Mouse (Mus musculus) lung, postnatal 0 days (tissue): ENCODE data around the gene Tubb4b. TPM values are rescaled to one million over a fixed set of nuclear protein-coding genes. Genes with fewer than 3 reads are reported as not detected.
A peak's percentile ranks its signal among the peaks of the same experiment; 100 is the strongest.

Experiments
- ATAC-seq: fragments of 200-750 bp; cut with Nextera tagmentation; 2 replicates; pipeline ENCODE4 v1.8.0; 2017; ENCODE audit warnings: moderate library complexity
- DNase-seq: peaks from one replicate; pipeline ENCODE4 v3.0.0-alpha.2; 2016; ENCODE audit warnings: low spot score
- H3K27ac ChIP-seq: fragments of 300-500 bp; sonication (generic); 2 replicates; pipeline ENCODE4 v1.5.1; 2014; ENCODE audit warnings: antibody characterized with exemption, mild to moderate bottlenecking, low read length, mixed read lengths
- H3K27me3 ChIP-seq: fragments of 300-500 bp; sonication (generic); replicated peaks from 2 replicates; pipeline ENCODE4 v1.6.1; 2014; ENCODE audit warnings: low read length, mixed read lengths; ENCODE audit not compliant: insufficient read depth
- H3K36me3 ChIP-seq: fragments of 300-500 bp; sonication (generic); 2 replicates; pipeline ENCODE4 v1.6.1; 2014; ENCODE audit warnings: low read length, mixed read lengths; ENCODE audit not compliant: insufficient read depth
- H3K4me1 ChIP-seq: fragments of 300-500 bp; sonication (generic); 2 replicates; pipeline ENCODE4 v1.6.1; 2014; ENCODE audit warnings: antibody characterized with exemption, low read depth, low read length, mixed read lengths; ENCODE audit not compliant: insufficient read depth
- H3K4me2 ChIP-seq: fragments of 300-500 bp; sonication (generic); replicated peaks from 2 replicates; pipeline ENCODE4 v1.6.1; 2014; ENCODE audit warnings: low read depth, mild to moderate bottlenecking, low read length, moderate library complexity, mixed read lengths
- H3K4me3 ChIP-seq: fragments of 300-500 bp; sonication (generic); 2 replicates; pipeline ENCODE4 v1.5.1; 2014; ENCODE audit warnings: low read depth, low read length
- H3K9ac ChIP-seq: fragments of 300-500 bp; sonication (generic); replicated peaks from 2 replicates; pipeline ENCODE4 v1.6.1; 2014; ENCODE audit warnings: low read depth, mild to moderate bottlenecking
- H3K9me3 ChIP-seq: fragments of 300-500 bp; sonication (generic); 2 replicates; pipeline ENCODE4 v1.6.1; 2016; ENCODE audit warnings: low read length, mixed read lengths
- CTCF ChIP-seq: IDR thresholded peaks from 2 replicates; pipeline ENCODE4 v1.5.1; 2016; ENCODE audit warnings: antibody characterized with exemption, mild to moderate bottlenecking
- EP300 ChIP-seq: IDR thresholded peaks from 2 replicates; pipeline ENCODE4 v1.6.1; 2016; ENCODE audit warnings: antibody characterized with exemption, mild to moderate bottlenecking, control low read depth
- WGBS: fragments of 180-500 bp; shearing (Covaris S2); extraction: QIAGEN DNeasy Blood & Tissue Kit; methylation state at CpG from one replicate; pipeline ENCODE4 v1.1.7; 2014; 5-methylcytosine and 5-hydroxymethylcytosine counted together
- polyA plus RNA-seq: library from polyadenylated mRNA; unstranded; fragments of >200 nt; fragmentation: Nextera tagmentation; extraction: Ambion mirVana; gene quantifications from 2 replicates; pipeline ENCODE4 v1.2.1, GENCODE M21; 2015

The Tubb4b gene
- polyA plus RNA-seq, 1 experiment from 2014 or later: 344 TPM

- no peak overlapping the region for H3K27ac ChIP-seq
- 61% methylated on average over 21 of the region's 23 CpGs for WGBS
- TF ChIP-seq EP300: no peak
- no peak for TF ChIP-seq CTCF
Observed at GRCm38 (mm10) chr2:25213266-25213865, 11.1 kb downstream of the Tubb4b start.

DNA sequence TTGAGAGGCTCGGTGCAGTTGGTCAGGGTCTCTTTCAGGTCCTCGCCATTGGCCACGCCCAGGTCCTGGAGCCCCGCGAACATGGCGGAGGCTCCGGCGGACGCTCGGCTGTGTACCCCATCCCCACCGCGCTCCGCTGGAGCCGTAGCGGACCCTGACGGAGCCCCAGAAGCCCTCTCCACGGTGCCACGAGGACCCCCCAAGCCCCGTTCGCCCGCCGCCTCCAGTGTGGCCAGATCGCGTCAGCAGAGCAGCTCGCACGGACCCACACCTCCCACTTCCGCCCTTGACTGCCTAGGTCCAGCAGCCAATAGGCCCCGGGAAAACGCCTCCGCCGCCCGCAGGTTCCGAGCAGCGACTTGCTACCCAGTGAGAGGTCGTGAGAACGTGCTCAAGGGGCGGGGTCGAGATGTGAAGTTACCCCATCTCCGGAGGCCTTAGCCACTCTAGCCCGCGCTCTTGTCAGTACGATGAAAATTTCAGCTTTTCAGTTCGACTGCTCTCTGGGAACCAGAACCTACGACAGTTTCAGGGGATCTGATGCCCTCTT is 13.3 kb downstream of the Tubb4b start, which contains the start of gene Nelfb:
Gene Nelfb, minus strand, starts transcription at position 369 of the 550 bp plus-strand sequence.
- Histone ChIP-seq H3K9ac (peak within 1 kb of the TSS; percentile 89), H3K4me3 (peak within 1 kb of the TSS; percentile 92), H3K9me3 (no peaks in the 10 kb centered on the region), H3K36me3 (no peaks in the 10 kb centered on the region), H3K4me1 (peaks cover 6% of the 10 kb centered on the region; the same call in 1 of the 2 replicates), H3K4me2 (peak within 1 kb of the TSS; percentile 86), H3K27ac (peak within 1 kb of the TSS; percentile 88), H3K27me3 (no peaks in the 10 kb centered on the region)
- DNase-seq (peak; percentile 96), ATAC-seq (peak; percentile 97)
- no peak for TF ChIP-seq EP300
- no peak; the same call in 1 of the 2 replicates for TF ChIP-seq CTCF
- WGBS: under 1% methylated on average over 43 of the region's 44 CpGs

More at GRCm38 (mm10) chr2:25213266-25213865, 11.1 kb downstream of the Tubb4b start:
- no peak for ATAC-seq
- Histone ChIP-seq H3K9me3 (no peaks in the 10 kb centered on the region), H3K4me2 (no peak overlapping the region), H3K9ac (no peak overlapping the region), H3K27me3 (no peaks in the 10 kb centered on the region), H3K36me3 (no peaks in the 10 kb centered on the region), H3K4me3 (no peak overlapping the region), H3K4me1 (peaks cover 6% of the 10 kb centered on the region; the same call in 1 of the 2 replicates)
- DNase-seq: no peak

GRCm38 (mm10) chr2:25210686-25211085 is 13.8 kb downstream of the Tubb4b start:
- ATAC-seq (peak; percentile 6), DNase-seq (no peak)
- H3K4me1 ChIP-seq: peaks cover 6% of the 10 kb centered on the region; the same call in 1 of the 2 replicates
- no peaks in the 10 kb centered on the region for H3K9me3 ChIP-seq
- no peaks in the 10 kb centered on the region; the same call in none of the 2 replicates for H3K36me3 ChIP-seq
- H3K9ac ChIP-seq: peak overlapping the region; percentile 89
- WGBS: under 1% methylated on average over 23 of the region's 24 CpGs
- H3K27ac ChIP-seq: peak overlapping the region; percentile 88
- peak overlapping the region; percentile 86 for H3K4me2 ChIP-seq
- H3K27me3 ChIP-seq: no peaks in the 10 kb centered on the region
- TF ChIP-seq CTCF: no peak
- peak overlapping the region; percentile 92 for H3K4me3 ChIP-seq

DNA sequence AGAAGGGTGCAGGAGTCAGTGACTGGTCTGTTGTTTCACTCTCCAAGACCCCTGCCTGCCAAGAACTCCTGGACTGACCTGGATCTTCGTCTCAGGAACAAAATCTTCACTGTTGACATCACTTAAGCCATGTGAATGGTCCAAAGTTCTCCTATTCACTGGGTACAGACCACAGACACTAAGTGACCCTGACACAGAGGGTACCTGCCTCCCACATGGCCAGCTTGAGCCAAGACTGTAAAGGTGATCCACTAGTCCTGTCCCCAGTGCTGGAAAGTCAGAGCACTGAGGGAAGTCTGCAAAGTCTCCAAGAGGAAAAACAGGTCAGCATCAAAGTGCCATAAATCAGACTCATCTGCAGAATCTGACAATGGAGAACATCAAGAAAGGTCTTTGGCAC is 16.9 kb downstream of the Tubb4b start:
- Histone ChIP-seq H3K4me3 (no peak overlapping the region), H3K4me1 (peaks cover 6% of the 10 kb centered on the region; the same call in 1 of the 2 replicates), H3K27ac (no peak overlapping the region), H3K4me2 (no peak overlapping the region), H3K9me3 (no peaks in the 10 kb centered on the region), H3K36me3 (peaks cover 13% of the 10 kb centered on the region), H3K9ac (no peak overlapping the region), H3K27me3 (no peaks in the 10 kb centered on the region)
- ATAC-seq (no peak), DNase-seq (no peak)
- 85% methylated on average over 1 of the region's 1 CpGs for WGBS
- TF ChIP-seq EP300 (no peak), CTCF (no peak)

- ATAC-seq (no peak), DNase-seq (no peak)
- TF ChIP-seq EP300: no peak
- TF ChIP-seq CTCF: peak; percentile 52
- Histone ChIP-seq H3K9ac (no peak overlapping the region), H3K4me1 (no peaks in the 10 kb centered on the region), H3K36me3 (peaks cover 42% of the 10 kb centered on the region), H3K27me3 (no peaks in the 10 kb centered on the region), H3K9me3 (no peaks in the 10 kb centered on the region), H3K4me3 (no peak overlapping the region), H3K4me2 (no peak overlapping the region), H3K27ac (no peak overlapping the region)
- 54% methylated on average over 4 of the region's 4 CpGs for WGBS
Observed at GRCm38 (mm10) chr2:25203631-25204214, 20.8 kb downstream of the Tubb4b start.

DNA sequence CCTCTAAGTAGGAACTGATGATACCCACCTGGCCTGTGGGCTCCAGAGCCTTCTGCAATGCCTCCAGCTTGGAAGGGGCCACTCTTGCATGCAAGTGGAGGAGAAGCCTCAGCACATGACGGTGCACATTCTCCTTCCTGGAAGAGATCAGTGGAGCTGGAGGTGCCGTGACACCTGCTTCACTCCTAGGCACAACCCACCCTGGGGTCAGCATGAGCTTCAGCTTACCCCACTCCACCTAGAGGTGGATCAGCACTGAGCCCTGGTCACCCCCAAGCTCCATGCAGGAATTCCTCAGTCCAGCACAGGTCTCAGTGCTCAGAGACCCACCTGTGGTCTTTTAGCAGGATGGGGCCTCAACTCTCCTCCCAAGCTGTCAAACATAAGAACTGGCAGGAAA is 23.9 kb downstream of the Tubb4b start:
- H3K4me3 ChIP-seq: no peak overlapping the region
- H3K27ac ChIP-seq: no peak overlapping the region
- no peak for DNase-seq
- TF ChIP-seq CTCF (no peak), EP300 (no peak)
- H3K27me3 ChIP-seq: no peaks in the 10 kb centered on the region
- peaks cover 10% of the 10 kb centered on the region; the same call in 1 of the 2 replicates for H3K4me1 ChIP-seq
- no peak overlapping the region for H3K9ac ChIP-seq
- WGBS: 95% methylated on average over 2 of the region's 2 CpGs
- no peak overlapping the region for H3K4me2 ChIP-seq
- H3K9me3 ChIP-seq: no peaks in the 10 kb centered on the region
- no peak for ATAC-seq
- H3K36me3 ChIP-seq: peaks cover 43% of the 10 kb centered on the region
